Mouse (Mus musculus) lung, adult 2 months (tissue): Measurements from ENCODE around the gene Ptma.

ENCODE experiments used
- CTCF ChIP-seq: fragments of 200-500 bp; IDR thresholded peaks from 2 replicates; pipeline ENCODE4 v1.5.1; 2011; ENCODE audit warnings: mild to moderate bottlenecking, low read length, control low read depth; ENCODE audit not compliant: insufficient read depth
- POLR2A ChIP-seq: fragments of 200-500 bp; IDR thresholded peaks from 2 replicates; pipeline ENCODE4 v1.6.1; 2011; ENCODE audit warnings: low read depth, mild to moderate bottlenecking, control low read depth, low read length, borderline replicate concordance; ENCODE audit errors: extremely low read depth

DNA sequence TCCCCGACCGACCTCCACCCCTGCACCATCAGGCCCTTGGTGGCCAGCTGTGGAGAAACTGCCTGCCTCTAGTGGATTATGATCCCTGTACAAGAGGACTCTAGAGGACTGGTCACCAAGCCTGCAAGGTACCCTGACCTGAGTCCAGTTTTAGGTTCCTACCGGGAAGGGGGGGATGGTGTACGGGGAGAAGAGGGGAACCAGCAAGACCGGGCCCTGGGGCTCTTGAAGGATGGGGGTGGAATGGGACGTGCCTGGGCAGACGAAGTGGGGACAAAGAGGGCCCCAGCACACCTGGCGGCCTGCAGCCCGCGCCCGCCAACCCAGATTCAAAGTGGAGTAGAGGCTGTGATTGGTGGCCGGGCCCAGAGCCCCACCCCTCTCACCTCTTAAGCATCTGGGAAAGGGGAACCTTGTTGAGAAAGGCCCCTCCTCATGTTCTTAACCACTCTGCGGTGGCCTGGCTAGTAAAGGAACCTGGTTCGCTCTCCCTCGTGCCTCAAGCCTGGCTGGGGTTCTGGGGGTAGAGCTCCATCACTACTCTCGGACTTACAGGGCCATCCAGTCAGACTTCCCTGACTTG is 23.3 kb upstream of the Ptma start:
- TF ChIP-seq CTCF (no peak), POLR2A (no peak)
